Mouse (Mus musculus) cerebellum, postnatal 4 days (tissue): ENCODE measurements around the gene Pced1b.
"Not testable (repeated sequence)": the region's sequence is repeated elsewhere in the genome, so short reads cannot be mapped to it uniquely, and the experiment has no call there.

ENCODE experiments used
- DNase-seq, 2 experiments: peaks; one replicate each; pipeline ENCODE4 v3.0.0; 2022; ENCODE audit warnings: low spot score in 2 of 2, mixed read lengths in 1 of 2

The Pced1b gene

DNA sequence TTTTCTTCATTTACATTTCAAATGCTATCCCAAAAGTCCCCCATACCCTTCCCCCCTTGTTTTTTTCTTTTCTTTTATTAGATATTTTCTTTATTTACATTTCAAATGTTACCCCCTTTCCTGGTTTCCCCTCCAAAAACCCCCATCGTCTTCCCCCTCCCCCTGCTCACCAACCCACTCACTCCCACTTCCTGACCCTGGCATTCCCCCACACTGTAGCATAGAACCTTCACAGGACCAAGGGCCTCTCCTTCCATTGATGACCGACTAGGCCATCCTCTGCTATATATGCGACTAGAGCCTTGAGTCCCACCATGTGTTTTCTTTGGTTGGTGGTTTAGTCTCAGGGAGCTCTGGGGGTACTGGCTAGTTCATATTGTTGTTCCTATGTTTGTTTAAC, 125.1 kb downstream of the Pced1b start:
- not testable (repeated sequence) for DNase-seq

DNA sequence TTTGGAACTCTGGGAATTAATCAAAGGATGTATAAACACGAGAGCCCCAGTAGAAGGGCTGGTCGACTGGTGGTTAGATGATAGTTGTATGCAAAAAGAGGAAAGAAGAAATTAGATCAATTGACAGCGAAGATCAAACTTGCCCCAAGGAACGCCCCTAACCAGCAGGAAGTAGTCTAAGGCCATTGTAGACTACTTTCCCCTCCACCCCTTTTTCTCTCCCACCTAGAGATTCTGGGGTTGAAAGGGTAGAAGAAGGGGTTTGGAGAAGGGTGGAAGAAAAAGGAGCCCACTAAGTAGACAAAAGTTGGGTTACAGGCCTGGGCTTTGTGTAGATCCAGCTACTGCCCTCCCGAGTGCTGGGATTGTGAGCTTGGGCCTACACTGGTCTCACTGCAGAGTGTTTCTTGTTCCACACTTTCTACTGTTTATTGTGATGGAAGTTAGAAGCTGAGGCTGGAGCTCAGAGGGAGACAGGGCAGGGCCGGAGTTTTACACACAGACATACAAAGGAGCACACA, 125.8 kb downstream of the Pced1b start:
- no peak for DNase-seq

- no peak for DNase-seq
Observed at GRCm38 (mm10) chr15:97373203-97374084, 126.5 kb downstream of the Pced1b start.

GRCm38 (mm10) chr15:97374085-97374844, 127.4 kb downstream of the Pced1b start:
- no peak for DNase-seq

DNA sequence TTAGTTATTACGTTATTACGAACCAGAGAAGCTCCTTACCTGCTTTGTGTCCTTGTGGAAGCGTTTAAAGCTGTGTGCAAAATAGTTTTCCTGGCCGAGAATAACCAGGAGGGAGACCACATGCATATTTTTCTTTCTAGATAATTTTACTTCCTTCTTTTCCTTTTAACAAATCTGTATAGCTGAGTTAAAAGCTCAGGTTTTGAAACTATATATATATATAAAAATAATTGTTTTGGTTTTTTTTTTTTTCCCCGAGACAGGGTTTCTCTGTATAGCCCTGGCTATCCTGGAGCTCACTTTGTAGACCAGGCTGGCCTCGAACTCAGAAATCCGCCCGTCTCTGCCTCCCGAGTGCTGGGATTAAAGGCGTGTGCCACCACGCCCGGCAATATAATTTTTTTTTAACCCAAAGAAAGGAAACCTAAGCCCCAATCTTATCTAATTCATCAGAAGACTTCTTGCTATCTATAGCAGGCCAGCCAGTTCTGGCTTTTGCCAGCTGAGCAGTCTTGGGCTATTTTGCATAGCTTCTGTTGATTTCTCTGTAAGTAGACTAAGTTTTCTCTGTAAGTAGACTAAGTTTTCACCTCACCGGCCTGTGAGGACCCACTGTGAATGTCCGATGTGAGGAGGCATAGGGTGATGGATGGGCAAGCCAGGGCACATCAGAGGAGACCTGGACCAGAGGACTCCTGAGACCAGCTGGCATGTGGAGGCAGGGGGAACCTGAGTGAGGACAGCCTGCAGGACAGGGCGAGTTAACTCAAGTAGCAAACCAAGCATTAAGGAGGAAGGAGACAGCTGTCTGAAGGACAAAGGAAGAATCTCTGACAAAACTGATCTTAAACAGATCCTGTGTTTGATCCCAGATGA, 128.2 kb downstream of the Pced1b start:
- DNase-seq: no peak

DNA sequence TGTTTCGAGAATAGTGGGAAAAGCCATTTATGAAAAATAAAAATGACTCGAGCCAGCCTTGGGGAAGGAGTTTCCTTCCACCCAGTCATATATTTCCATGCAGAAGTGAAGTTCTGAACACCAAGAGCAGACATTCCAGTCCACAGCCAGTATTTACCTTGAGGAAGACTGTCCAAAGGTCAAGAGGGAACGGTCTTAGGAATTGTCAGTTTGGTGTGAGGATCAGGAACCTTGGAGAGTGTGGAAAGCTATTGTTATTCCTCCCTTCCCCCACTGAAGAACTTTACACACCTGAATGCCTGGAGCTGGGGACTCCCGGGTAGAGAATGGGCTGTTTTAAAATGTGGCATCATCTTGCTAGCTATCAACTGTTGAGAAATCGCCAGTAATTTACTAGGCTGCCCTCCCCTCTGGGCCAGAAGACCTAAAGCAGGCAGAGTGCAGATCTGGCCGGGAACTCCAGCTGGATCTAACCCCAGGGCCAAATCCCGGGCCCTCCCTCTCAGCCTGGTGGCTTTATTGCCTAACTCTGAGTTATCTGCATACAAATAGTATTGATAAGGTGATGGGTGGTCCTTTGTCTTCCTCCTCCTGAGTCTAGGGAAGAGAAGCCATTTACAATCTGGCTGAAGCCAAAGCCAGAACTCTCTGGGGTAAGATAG, 129.3 kb downstream of the Pced1b start:
- no peak for DNase-seq

- no peak for DNase-seq
Observed at GRCm38 (mm10) chr15:97376792-97377222, 129.9 kb downstream of the Pced1b start.

- DNase-seq: no peak
Observed at GRCm38 (mm10) chr15:97378061-97378460, 131.2 kb downstream of the Pced1b start.

GRCm38 (mm10) chr15:97379489-97380304, 132.8 kb downstream of the Pced1b start:
- no peak for DNase-seq

- no peak for DNase-seq
Observed at GRCm38 (mm10) chr15:97382567-97382966, 135.7 kb downstream of the Pced1b start.

GRCm38 (mm10) chr15:97383523-97384141, 136.7 kb downstream of the Pced1b start:
- no peak for DNase-seq

- DNase-seq: no peak
Observed at GRCm38 (mm10) chr15:97384170-97385018, 137.5 kb downstream of the Pced1b start.

DNA sequence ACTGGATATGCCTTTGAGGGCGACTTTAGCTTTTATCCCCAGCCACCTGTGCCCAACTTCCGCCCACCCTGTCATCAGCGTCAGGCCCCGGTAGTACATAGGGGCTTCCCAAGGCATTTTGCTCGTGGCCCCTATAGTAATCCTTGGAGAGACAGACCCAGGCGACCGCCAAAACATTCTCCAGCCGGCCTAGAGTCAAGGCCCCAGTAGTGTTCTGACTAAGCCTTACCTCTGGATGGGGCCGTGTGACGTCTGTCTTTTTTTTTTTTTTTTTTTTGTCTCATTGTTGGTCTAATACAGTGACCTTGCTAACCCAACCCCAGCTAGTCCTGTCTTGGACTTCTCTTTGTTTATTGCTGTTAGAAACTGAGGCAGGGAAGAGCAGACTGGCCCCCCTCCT, 138.3 kb downstream of the Pced1b start:
- DNase-seq: not testable (repeated sequence)

- DNase-seq: no peak
Observed at GRCm38 (mm10) chr15:97387793-97388192, 140.9 kb downstream of the Pced1b start.

DNA sequence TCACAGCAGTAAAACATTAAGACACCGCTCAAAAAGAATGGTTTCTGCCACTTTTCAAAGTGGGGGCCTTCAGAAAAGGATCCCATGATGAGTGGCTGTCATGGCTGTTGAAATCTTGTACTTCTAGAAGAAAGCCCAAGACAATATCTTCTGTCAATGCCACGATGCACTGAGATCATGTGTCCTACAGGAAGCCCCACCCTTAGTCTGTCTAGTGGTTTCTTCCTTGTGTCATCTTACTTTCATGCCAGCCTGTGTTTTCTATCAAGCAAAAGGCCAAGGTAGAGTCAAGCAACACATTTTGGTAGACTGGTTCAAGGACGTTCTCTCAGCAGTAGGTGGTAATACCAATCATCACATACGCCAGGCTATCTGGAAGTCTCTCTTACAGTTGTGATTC, 142.7 kb downstream of the Pced1b start:
- DNase-seq: no peak

DNA sequence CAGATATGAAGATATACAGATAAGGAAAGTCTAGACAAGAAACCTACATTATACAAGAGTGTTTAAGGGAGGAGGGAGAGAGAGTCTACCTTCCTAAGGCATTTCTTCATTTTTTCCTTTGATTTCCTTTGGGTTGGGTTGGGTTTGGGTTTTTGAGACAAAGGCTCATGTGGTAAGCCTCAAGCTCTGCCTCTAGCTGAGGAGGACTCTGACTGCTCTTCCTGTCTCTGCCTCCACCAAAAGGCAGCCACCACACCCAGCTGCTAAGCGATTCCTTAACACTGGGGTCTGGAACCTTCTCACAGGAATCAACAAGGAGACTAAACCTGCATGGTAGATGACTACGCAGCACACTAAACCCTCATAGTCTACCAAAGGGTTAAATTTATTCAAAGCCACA, 143.9 kb downstream of the Pced1b start:
- no peak for DNase-seq

GRCm38 (mm10) chr15:97391436-97391835, 144.5 kb downstream of the Pced1b start:
- no peak for DNase-seq

- no peak for DNase-seq
Observed at GRCm38 (mm10) chr15:97394561-97394960, 147.7 kb downstream of the Pced1b start.
